Mouse (Mus musculus): Measurements from ENCODE around the gene Camp.

DNA sequence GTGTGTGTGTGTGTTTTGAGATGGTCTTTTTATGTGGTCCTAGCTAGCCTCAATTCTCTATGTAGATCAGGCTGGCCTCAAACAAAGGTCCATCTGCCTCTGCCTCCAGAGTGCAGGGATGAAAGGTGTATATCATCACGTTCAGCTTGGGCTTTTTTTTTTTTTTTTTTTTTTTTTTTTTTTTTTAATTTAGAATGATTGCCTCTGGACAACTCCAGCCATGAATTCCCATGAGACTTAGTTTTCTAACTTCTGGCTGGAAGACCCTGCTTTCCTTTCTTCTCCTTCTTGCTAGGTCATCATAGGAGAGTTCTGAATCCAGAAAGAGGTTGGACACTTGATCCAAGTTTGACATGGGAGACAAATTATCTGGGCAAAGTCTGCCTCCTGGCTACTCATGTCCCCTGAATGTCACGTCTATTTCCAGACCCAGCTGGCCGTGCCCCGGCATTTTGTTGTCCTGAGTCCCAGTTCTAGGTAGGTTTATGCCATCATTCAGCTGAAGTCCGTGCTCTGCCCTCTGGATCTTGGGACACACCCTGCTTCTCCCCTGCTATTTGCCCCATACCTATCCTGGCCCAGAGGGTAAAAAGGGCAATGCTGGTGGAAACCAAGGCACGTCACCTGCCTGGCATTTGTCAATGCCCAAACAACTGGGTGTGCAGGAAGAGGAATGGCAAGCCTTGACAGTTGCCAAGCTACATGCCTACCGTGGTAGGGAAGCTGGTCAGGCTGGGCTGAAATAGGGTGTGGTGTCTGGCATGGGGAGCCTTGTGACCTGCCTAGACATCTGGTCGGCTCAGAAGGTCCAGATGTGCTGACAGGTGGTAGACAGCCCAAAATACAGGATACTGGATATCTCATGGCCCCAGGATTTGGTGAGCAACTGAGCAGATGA, 47.1 kb upstream of the Camp start:
- peak; percentile 68; the same call in 1 of the 2 replicates for TF ChIP-seq ZNF384 (IDR thresholded peaks at IDR 0.05; ENCODE audit: low read depth, low read length)
- TF ChIP-seq CHD2 (IDR thresholded peaks at IDR 0.05; ENCODE audit: low read depth, low read length), result no peak
- no peak for TF ChIP-seq HCFC1 (IDR thresholded peaks at IDR 0.05; ENCODE audit: borderline replicate concordance, insufficient read depth, low read length)
- TF ChIP-seq MAFK (IDR thresholded peaks at IDR 0.05; ENCODE audit: insufficient read depth, low read depth, low read length), result no peak
- TF ChIP-seq ZC3H11A (IDR thresholded peaks at IDR 0.05; ENCODE audit: borderline replicate concordance, low read depth, low read length), result no peak

Measured in ES-E14 (cell line).